Mouse (Mus musculus) embryonic fibroblast, embryonic 13.5 days (primary cell): Measurements from ENCODE around the gene 1810013L24Rik. TPM values are rescaled to one million over a fixed set of nuclear protein-coding genes. Genes with fewer than 3 reads are reported as not detected.

ENCODE experiments used
- H3K27ac ChIP-seq: 2 replicates; pipeline ENCODE4 v1.5.1; 2012; ENCODE audit warnings: low read length, control low read depth, inconsistent platforms; ENCODE audit not compliant: insufficient read depth
- H3K4me1 ChIP-seq: 2 replicates; pipeline ENCODE4 v1.6.1; 2011; ENCODE audit warnings: low read length; ENCODE audit not compliant: control insufficient read depth, insufficient read depth
- H3K4me3 ChIP-seq: 2 replicates; pipeline ENCODE4 v1.5.1; 2011; ENCODE audit warnings: mild to moderate bottlenecking, control low read depth, low read length; ENCODE audit not compliant: insufficient read depth
- CTCF ChIP-seq: IDR thresholded peaks from 2 replicates; pipeline ENCODE4 v1.5.1; 2011; ENCODE audit warnings: mild to moderate bottlenecking, control low read depth, low read length, moderate library complexity, borderline replicate concordance; ENCODE audit not compliant: insufficient read depth
- POLR2A ChIP-seq: IDR thresholded peaks from 2 replicates; pipeline ENCODE4 v1.6.1; 2011; ENCODE audit warnings: low read depth, mild to moderate bottlenecking, control low read depth, low read length, moderate library complexity
- polyA plus RNA-seq: library from polyadenylated mRNA; stranded (reverse); fragments of >200 nt; gene quantifications from 2 replicates; pipeline ENCODE4 v1.2.4, GENCODE M21; 2011; ENCODE audit warnings: low read depth; ENCODE audit not compliant: missing spikeins, insufficient read length

1810013L24Rik gene
- polyA plus RNA-seq, 1 experiment = 102 TPM

GRCm38 (mm10) chr16:8830431-8831211, 721 bp downstream of the 1810013L24Rik start:
- Histone ChIP-seq H3K27ac (peak overlapping the region; percentile 95), H3K4me3 (peak overlapping the region; percentile 84), H3K4me1 (peaks cover 2% of the 10 kb centered on the region)
- TF ChIP-seq CTCF (no peak), POLR2A (peak; percentile 41)

GRCm38 (mm10) chr16:8831241-8831640, 1.3 kb downstream of the 1810013L24Rik start:
- TF ChIP-seq CTCF = no peak
- no peak for TF ChIP-seq POLR2A

GRCm38 (mm10) chr16:8836876-8837275, 7.0 kb downstream of the 1810013L24Rik start:
- Histone ChIP-seq H3K4me3 (no peak overlapping the region), H3K4me1 (peaks cover 2% of the 10 kb centered on the region), H3K27ac (no peak overlapping the region)
- TF ChIP-seq POLR2A (no peak), CTCF (no peak)

More at GRCm38 (mm10) chr16:8831241-8831640, 1.3 kb downstream of the 1810013L24Rik start:
- Histone ChIP-seq H3K4me3 (peak overlapping the region; percentile 84), H3K4me1 (peaks cover 2% of the 10 kb centered on the region), H3K27ac (peak overlapping the region; percentile 95; the same call in 1 of the 2 replicates)

- no peak for TF ChIP-seq CTCF
- TF ChIP-seq POLR2A = no peak
- Histone ChIP-seq H3K4me3 (no peak overlapping the region), H3K27ac (no peak overlapping the region), H3K4me1 (peaks cover 2% of the 10 kb centered on the region)
Measured at GRCm38 (mm10) chr16:8837595-8837994, 7.7 kb downstream of the 1810013L24Rik start.

- TF ChIP-seq POLR2A (no peak), CTCF (no peak)
- Histone ChIP-seq H3K4me1 (peaks cover 5% of the 10 kb centered on the region), H3K4me3 (no peak overlapping the region), H3K27ac (no peak overlapping the region)
Measured at GRCm38 (mm10) chr16:8838921-8839320, 9.0 kb downstream of the 1810013L24Rik start.

- TF ChIP-seq CTCF = no peak
- no peak for TF ChIP-seq POLR2A
- Histone ChIP-seq H3K27ac (no peak overlapping the region), H3K4me3 (no peak overlapping the region), H3K4me1 (peaks cover 3% of the 10 kb centered on the region; the same call in 1 of the 2 replicates)
Measured at GRCm38 (mm10) chr16:8840557-8840956, 10.7 kb downstream of the 1810013L24Rik start.

- no peak overlapping the region for H3K4me3 ChIP-seq
- peaks cover 11% of the 10 kb centered on the region for H3K4me1 ChIP-seq
- TF ChIP-seq CTCF (no peak), POLR2A (no peak)
- no peak overlapping the region for H3K27ac ChIP-seq
Measured at GRCm38 (mm10) chr16:8842962-8843361, 13.1 kb downstream of the 1810013L24Rik start.

- TF ChIP-seq CTCF (no peak), POLR2A (no peak)
- Histone ChIP-seq H3K27ac (0 out of 2 replicates have a peak overlapping the region, but pooled peaks have one; percentile 18), H3K4me3 (no peak overlapping the region), H3K4me1 (peaks cover 13% of the 10 kb centered on the region)
Measured at GRCm38 (mm10) chr16:8843580-8844175, 13.8 kb downstream of the 1810013L24Rik start.

GRCm38 (mm10) chr16:8845986-8846385, 16.1 kb downstream of the 1810013L24Rik start:
- TF ChIP-seq CTCF (no peak), POLR2A (no peak)
- 0 out of 2 replicates have a peak overlapping the region, but pooled peaks have one; percentile 14 for H3K27ac ChIP-seq
- H3K4me3 ChIP-seq = no peak overlapping the region

More at GRCm38 (mm10) chr16:8845986-8846385, 16.1 kb downstream of the 1810013L24Rik start:
- H3K4me1 ChIP-seq = peaks cover 18% of the 10 kb centered on the region
